Mouse (Mus musculus) left cerebral cortex, postnatal 10 days (tissue): ENCODE results near the gene Nmnat2. TPM values are rescaled to one million over a fixed set of nuclear protein-coding genes. Genes with fewer than 3 reads are reported as not detected.

Experiments used
- total RNA-seq, 2 experiments: library from RNA; stranded (reverse); gene quantifications; 2 replicates each; pipeline ENCODE4 v1.2.3; 2021

The Nmnat2 gene
- total RNA-seq, 2 experiments from 2014 or later: 136 to 140 TPM

Other genes with a start within 250 kb of the Nmnat2 start
- not detected for gene Apobec4, start 204.4 kb upstream of the Nmnat2 start, total RNA-seq
- gene Rgl1, start 188.6 kb upstream of the Nmnat2 start, total RNA-seq: 10 to 100 TPM; 85.2 to 86.9 TPM
- gene Arpc5, start 188.5 kb upstream of the Nmnat2 start, total RNA-seq: 100 to 1,000 TPM; 210 to 213 TPM
- gene Ncf2, start 154.8 kb upstream of the Nmnat2 start, total RNA-seq: 1 to 10 TPM; 2.4 to 2.8 TPM
- 10 to 100 TPM; 77.0 to 81.3 TPM for gene Smg7, start 52.3 kb upstream of the Nmnat2 start, total RNA-seq
- gene Lamc2, start 231.5 kb downstream of the Nmnat2 start, total RNA-seq: 1 to 10 TPM; 4.5 to 5.4 TPM